Mouse (Mus musculus): ENCODE measurements around the gene Bpifa5.

- TF ChIP-seq POLR2A (IDR thresholded peaks at IDR 0.05; ENCODE audit: insufficient read depth, low read length) (no peak), CTCF (IDR thresholded peaks at IDR 0.05; ENCODE audit: low read depth, low read length) (no peak)
Observed at GRCm38 (mm10) chr2:154147496-154147895, 14.9 kb upstream of the Bpifa5 start.

Measured in ES-Bruce4 (cell line).